Mouse (Mus musculus) kidney, adult 2 months (tissue): Measurements from ENCODE around the gene Pnpla8.

Experiments
- CTCF ChIP-seq: fragments of 200-500 bp; conservative IDR thresholded peaks from 2 replicates; pipeline ENCODE4 v1.5.1; 2011; ENCODE audit warnings: low read depth, mild to moderate bottlenecking, control low read depth, low read length, moderate library complexity, mixed read lengths; ENCODE audit not compliant: insufficient read depth, insufficient read length
- POLR2A ChIP-seq: fragments of 200-500 bp; IDR thresholded peaks from one replicate; pipeline ENCODE4 v1.6.1; 2011; ENCODE audit warnings: low read depth, low read length, control low read depth

GRCm38 (mm10) chr12:44221651-44222356 is 634 bp downstream of the Pnpla8 start:
- no peak for TF ChIP-seq CTCF
- no peak for TF ChIP-seq POLR2A
